Mouse (Mus musculus) stomach, embryonic 16.5 days (tissue): ENCODE measurements around the gene Pkhd1. TPM values are rescaled to one million over a fixed set of nuclear protein-coding genes. Genes with fewer than 3 reads are reported as not detected.

Experiments used
- ATAC-seq: fragments of 200-750 bp; cut with Nextera tagmentation; 2 replicates; pipeline ENCODE4 v1.8.0; 2017; ENCODE audit warnings: moderate number of reproducible peaks, moderate TSS enrichment; ENCODE audit not compliant: insufficient read depth, low FRiP score
- H3K27ac ChIP-seq: fragments of 300-500 bp; sonication (generic); 2 replicates; pipeline ENCODE4 v1.5.1; 2014; ENCODE audit warnings: low read length
- H3K27me3 ChIP-seq: fragments of 300-500 bp; sonication (generic); 2 replicates; pipeline ENCODE4 v1.6.1; 2014; ENCODE audit warnings: low read length, control low read depth, mixed read lengths; ENCODE audit not compliant: control insufficient read depth, insufficient read depth
- H3K36me3 ChIP-seq: fragments of 300-500 bp; sonication (generic); 2 replicates; pipeline ENCODE4 v1.6.1; 2014; ENCODE audit warnings: low read length; ENCODE audit not compliant: control insufficient read depth, insufficient read depth
- H3K4me1 ChIP-seq: fragments of 300-500 bp; sonication (generic); 2 replicates; pipeline ENCODE4 v1.6.1; 2014; ENCODE audit warnings: low read length, control low read depth, mixed read lengths; ENCODE audit not compliant: control insufficient read depth, insufficient read depth
- H3K4me2 ChIP-seq: fragments of 300-500 bp; sonication (generic); 2 replicates; pipeline ENCODE4 v1.6.1; 2014; ENCODE audit warnings: low read depth, low read length, mixed read lengths
- H3K4me3 ChIP-seq: fragments of 300-500 bp; sonication (generic); replicated peaks from 2 replicates; pipeline ENCODE4 v1.5.1; 2014; ENCODE audit warnings: mild to moderate bottlenecking, low read length
- H3K9ac ChIP-seq: fragments of 300-500 bp; sonication (generic); 2 replicates; pipeline ENCODE4 v1.6.1; 2014; ENCODE audit warnings: low read length
- H3K9me3 ChIP-seq: fragments of 300-500 bp; sonication (generic); replicated peaks from 2 replicates; pipeline ENCODE4 v1.6.1; 2016; ENCODE audit warnings: low read length, control low read depth; ENCODE audit not compliant: control insufficient read depth
- WGBS: fragments of 180-500 bp; shearing (Covaris S2); extraction: QIAGEN DNeasy Blood & Tissue Kit; methylation state at CpG from one replicate; pipeline ENCODE4 v1.1.7; 2014; 5-methylcytosine and 5-hydroxymethylcytosine counted together
- polyA plus RNA-seq: library from polyadenylated mRNA; unstranded; fragments of >200 nt; fragmentation: Nextera tagmentation; extraction: Ambion mirVana; gene quantifications from 2 replicates; pipeline ENCODE4 v1.2.1, GENCODE M21; 2015

Gene Pkhd1
- polyA plus RNA-seq, 1 experiment from 2014 or later, result 1.2 TPM

DNA sequence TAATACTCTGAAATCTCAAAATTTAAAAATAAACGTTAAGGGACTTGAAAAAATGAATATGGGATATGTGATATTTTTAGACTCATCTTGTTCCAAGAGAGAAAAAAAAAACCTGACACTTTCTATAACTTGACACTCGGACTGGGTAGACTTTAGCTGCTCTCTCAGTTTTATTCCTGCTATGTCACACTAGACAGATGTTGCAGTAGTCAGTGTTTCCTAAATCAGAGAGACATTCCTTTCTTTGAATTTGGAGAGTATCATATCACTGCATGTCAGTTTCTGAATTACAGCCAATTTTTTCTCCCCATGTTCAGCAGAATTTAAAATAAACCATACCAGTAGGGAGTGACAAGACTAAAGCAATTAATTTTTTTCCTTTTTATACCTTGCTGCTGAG, 2.7 kb upstream of the Pkhd1 start:
- H3K9ac ChIP-seq, result no peak overlapping the region
- H3K4me2 ChIP-seq, result no peak overlapping the region
- no peak overlapping the region for H3K4me3 ChIP-seq
- no peaks in the 10 kb centered on the region for H3K9me3 ChIP-seq
- H3K36me3 ChIP-seq, result no peaks in the 10 kb centered on the region
- H3K27me3 ChIP-seq, result no peaks in the 10 kb centered on the region
- no peaks in the 10 kb centered on the region for H3K4me1 ChIP-seq
- H3K27ac ChIP-seq, result no peak overlapping the region
- ATAC-seq, result no peak
- WGBS, result 36% methylated on average over 2 of the region's 2 CpGs

DNA sequence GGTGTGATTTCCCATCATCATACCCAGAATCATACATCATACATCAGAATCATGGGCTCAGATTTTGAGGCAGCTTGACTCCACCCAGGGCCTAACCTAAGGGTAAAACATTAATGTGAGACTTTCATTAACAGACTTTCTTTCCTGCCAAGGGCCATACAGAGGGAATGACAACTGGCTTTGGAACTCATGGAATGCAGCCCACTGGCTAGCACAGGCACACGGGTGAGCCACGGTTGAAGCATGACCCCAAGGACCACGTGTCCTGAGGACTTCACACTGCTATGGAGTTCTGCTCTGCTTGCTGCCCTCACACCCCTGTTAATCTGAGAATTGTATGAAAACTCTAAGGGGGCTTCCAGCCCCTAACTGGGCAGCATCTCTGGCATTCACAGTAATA, 1.5 kb upstream of the Pkhd1 start:
- Histone ChIP-seq H3K9ac (no peak overlapping the region), H3K4me3 (no peak overlapping the region), H3K27ac (no peak overlapping the region), H3K4me2 (no peak overlapping the region), H3K9me3 (no peaks in the 10 kb centered on the region), H3K4me1 (no peaks in the 10 kb centered on the region), H3K27me3 (no peaks in the 10 kb centered on the region), H3K36me3 (no peaks in the 10 kb centered on the region)
- no peak for ATAC-seq
- WGBS, result 31% methylated on average over 3 of the region's 3 CpGs

DNA sequence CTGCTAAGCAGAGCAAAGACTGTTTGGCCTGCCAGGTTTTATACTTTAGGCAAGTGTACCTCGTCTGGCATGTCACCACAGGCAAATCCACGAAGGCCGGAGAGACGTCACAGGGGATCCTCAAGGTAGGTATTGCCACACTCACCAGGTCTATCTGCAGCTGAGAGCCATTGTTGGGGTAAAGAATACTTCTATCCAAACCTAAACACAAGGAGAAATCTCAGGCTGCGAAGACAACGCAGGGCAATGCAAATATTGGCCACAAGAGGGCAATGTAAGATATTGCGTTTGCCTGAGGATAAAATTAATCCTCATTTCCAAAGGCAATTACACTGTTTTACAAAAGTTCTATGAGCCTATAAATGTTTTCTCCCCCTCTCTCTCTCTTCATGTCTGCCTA, 5.2 kb downstream of the Pkhd1 start:
- no peak overlapping the region for H3K4me3 ChIP-seq
- no peak overlapping the region for H3K27ac ChIP-seq
- WGBS, result 28% methylated on average over 7 of the region's 7 CpGs
- no peaks in the 10 kb centered on the region for H3K36me3 ChIP-seq
- H3K4me1 ChIP-seq, result no peaks in the 10 kb centered on the region
- H3K9me3 ChIP-seq, result no peaks in the 10 kb centered on the region
- no peak overlapping the region for H3K4me2 ChIP-seq
- H3K27me3 ChIP-seq, result no peaks in the 10 kb centered on the region
- ATAC-seq, result no peak
- no peak overlapping the region for H3K9ac ChIP-seq

DNA sequence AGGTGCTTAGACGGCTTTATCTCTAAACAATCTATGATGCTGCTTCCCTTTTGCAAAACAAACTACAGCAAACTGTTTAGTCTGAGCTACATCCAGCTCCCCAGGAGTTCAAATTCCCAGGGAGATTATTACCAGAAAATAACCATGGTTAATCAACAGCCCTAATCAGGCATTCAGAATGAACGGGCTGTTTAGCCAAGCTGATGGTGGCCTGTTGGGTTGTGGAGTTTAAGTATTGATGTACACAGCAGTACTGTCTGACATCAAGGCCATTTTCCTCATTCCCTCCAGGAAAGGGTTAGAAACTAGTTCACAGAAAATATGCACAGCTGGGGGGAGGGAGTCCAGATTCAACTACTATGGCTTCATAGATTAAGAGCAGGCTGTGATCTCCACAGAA, 12.4 kb downstream of the Pkhd1 start:
- WGBS, result 73% methylated on average over 2 of the region's 2 CpGs
- Histone ChIP-seq H3K36me3 (no peaks in the 10 kb centered on the region), H3K27me3 (no peaks in the 10 kb centered on the region), H3K4me2 (no peak overlapping the region), H3K4me3 (no peak overlapping the region), H3K4me1 (no peaks in the 10 kb centered on the region), H3K9me3 (no peaks in the 10 kb centered on the region), H3K9ac (no peak overlapping the region), H3K27ac (no peak overlapping the region)
- ATAC-seq, result no peak

- Histone ChIP-seq H3K36me3 (no peaks in the 10 kb centered on the region), H3K27me3 (no peaks in the 10 kb centered on the region), H3K4me2 (no peak overlapping the region), H3K27ac (no peak overlapping the region), H3K9ac (no peak overlapping the region), H3K4me1 (no peaks in the 10 kb centered on the region), H3K4me3 (no peak overlapping the region), H3K9me3 (no peaks in the 10 kb centered on the region)
- 82% methylated on average over 5 of the region's 5 CpGs for WGBS
- ATAC-seq, result no peak
These were observed 27.4 kb downstream of the Pkhd1 start for GRCm38 (mm10) chr1:20590488-20590887.

DNA sequence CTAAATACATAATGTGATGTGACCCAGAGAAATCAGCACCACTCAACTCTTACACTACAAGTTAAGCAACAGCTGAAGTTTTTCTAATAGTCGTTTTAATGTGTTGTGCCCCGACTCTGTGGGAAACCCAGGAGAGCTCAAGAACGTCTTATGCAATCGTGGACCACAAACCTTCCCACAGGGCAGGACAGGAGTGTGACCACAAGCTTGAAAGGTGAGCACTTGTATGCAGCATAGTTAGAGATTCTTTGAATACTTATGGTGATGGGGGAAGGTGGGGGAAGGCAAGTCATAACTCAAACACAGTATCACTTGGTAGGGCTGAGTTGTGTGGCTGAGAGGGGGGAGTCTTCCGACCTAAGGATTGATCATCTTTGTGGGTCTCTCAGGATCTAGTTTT, 46.4 kb downstream of the Pkhd1 start:
- H3K27ac ChIP-seq, result no peak overlapping the region
- H3K9ac ChIP-seq, result no peak overlapping the region
- no peaks in the 10 kb centered on the region for H3K9me3 ChIP-seq
- H3K4me1 ChIP-seq, result no peaks in the 10 kb centered on the region
- no peak overlapping the region for H3K4me2 ChIP-seq
- ATAC-seq, result no peak
- WGBS, result 70% methylated on average over 5 of the region's 5 CpGs
- no peaks in the 10 kb centered on the region for H3K27me3 ChIP-seq
- H3K4me3 ChIP-seq, result no peak overlapping the region
- H3K36me3 ChIP-seq, result no peaks in the 10 kb centered on the region

DNA sequence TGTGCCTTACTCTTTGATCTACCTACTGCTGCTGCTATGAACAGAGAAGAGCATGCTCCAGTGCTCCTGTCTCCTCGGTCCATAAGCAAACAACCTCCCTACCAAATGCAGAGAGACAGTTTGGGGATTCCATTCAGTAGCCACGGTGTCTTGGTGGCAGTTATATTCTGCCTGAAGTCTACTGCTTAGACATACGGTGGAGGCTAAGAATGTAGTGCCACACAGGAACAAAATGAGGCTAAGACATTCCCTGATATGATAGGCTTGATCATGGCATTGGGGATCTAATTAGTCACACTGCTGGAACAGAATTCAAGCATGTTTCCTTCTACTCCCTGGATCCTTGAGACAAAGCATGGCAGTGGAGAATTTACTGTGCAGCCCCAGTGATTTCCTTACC, 48.4 kb downstream of the Pkhd1 start:
- ATAC-seq, result no peak
- Histone ChIP-seq H3K4me1 (no peaks in the 10 kb centered on the region), H3K4me3 (no peak overlapping the region), H3K27ac (no peak overlapping the region), H3K4me2 (no peak overlapping the region), H3K27me3 (no peaks in the 10 kb centered on the region), H3K9ac (no peak overlapping the region), H3K36me3 (no peaks in the 10 kb centered on the region), H3K9me3 (no peaks in the 10 kb centered on the region)
- WGBS, result 70% methylated on average over 3 of the region's 3 CpGs

- no peaks in the 10 kb centered on the region for H3K27me3 ChIP-seq
- no peaks in the 10 kb centered on the region for H3K9me3 ChIP-seq
- H3K4me2 ChIP-seq, result no peak overlapping the region
- no peak overlapping the region for H3K27ac ChIP-seq
- 83% methylated on average over 6 of the region's 6 CpGs for WGBS
- ATAC-seq, result no peak
- no peak overlapping the region for H3K9ac ChIP-seq
- no peaks in the 10 kb centered on the region for H3K36me3 ChIP-seq
- no peak overlapping the region for H3K4me3 ChIP-seq
- no peaks in the 10 kb centered on the region for H3K4me1 ChIP-seq
These were observed 59.4 kb downstream of the Pkhd1 start for GRCm38 (mm10) chr1:20558443-20558842.

GRCm38 (mm10) chr1:20554398-20554797, 63.5 kb downstream of the Pkhd1 start:
- no peak for ATAC-seq
- H3K4me3 ChIP-seq, result no peak overlapping the region
- H3K27ac ChIP-seq, result no peak overlapping the region
- H3K27me3 ChIP-seq, result no peaks in the 10 kb centered on the region
- WGBS, result 24% methylated on average over 6 of the region's 6 CpGs
- H3K36me3 ChIP-seq, result no peaks in the 10 kb centered on the region
- H3K4me1 ChIP-seq, result no peaks in the 10 kb centered on the region
- no peaks in the 10 kb centered on the region for H3K9me3 ChIP-seq
- H3K4me2 ChIP-seq, result no peak overlapping the region
- H3K9ac ChIP-seq, result no peak overlapping the region

DNA sequence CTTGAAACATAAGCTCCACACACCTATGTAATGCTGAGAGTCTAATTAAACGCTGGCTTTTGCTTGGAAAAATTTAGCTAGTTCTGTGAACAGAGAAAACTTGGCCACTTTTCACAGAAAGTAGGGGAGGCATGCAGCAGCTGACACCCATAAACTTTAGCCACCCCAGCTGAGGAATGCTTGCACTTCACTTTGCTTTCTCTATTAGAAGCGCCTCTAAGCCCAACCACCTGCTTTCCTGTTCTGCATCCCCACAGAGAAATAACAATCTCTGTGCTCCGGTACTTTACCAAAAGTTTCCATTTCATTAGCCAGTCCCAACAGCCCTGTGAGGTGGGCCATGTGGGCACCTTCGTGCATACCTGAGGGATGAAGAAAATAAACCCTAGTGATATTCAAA, 66.5 kb downstream of the Pkhd1 start:
- no peak overlapping the region for H3K4me2 ChIP-seq
- H3K4me1 ChIP-seq, result no peaks in the 10 kb centered on the region
- no peak overlapping the region for H3K27ac ChIP-seq
- H3K27me3 ChIP-seq, result no peaks in the 10 kb centered on the region
- H3K36me3 ChIP-seq, result no peaks in the 10 kb centered on the region
- H3K9ac ChIP-seq, result no peak overlapping the region
- 63% methylated on average over 4 of the region's 4 CpGs for WGBS
- no peaks in the 10 kb centered on the region for H3K9me3 ChIP-seq
- ATAC-seq, result no peak
- H3K4me3 ChIP-seq, result no peak overlapping the region
